Mouse (Mus musculus) intestine, embryonic 15.5 days (tissue): ENCODE data around the gene Psmd13. TPM values are rescaled to one million over a fixed set of nuclear protein-coding genes. Genes with fewer than 3 reads are reported as not detected.
A peak's percentile ranks its signal among the peaks of the same experiment; 100 is the strongest.

Experiments
- ATAC-seq: fragments of 200-750 bp; cut with Nextera tagmentation; 2 replicates; pipeline ENCODE4 v1.8.0; 2017; ENCODE audit warnings: moderate TSS enrichment, moderate library complexity
- H3K27ac ChIP-seq: fragments of 300-500 bp; sonication (generic); 2 replicates; pipeline ENCODE4 v1.5.1; 2015; ENCODE audit warnings: mild to moderate bottlenecking, inconsistent platforms
- H3K27me3 ChIP-seq: fragments of 300-500 bp; sonication (generic); replicated peaks from 2 replicates; pipeline ENCODE4 v1.6.1; 2015; ENCODE audit warnings: inconsistent platforms
- H3K36me3 ChIP-seq: fragments of 300-500 bp; sonication (generic); 2 replicates; pipeline ENCODE4 v1.6.1; 2015; ENCODE audit warnings: inconsistent platforms
- H3K4me1 ChIP-seq: fragments of 300-500 bp; sonication (generic); replicated peaks from 2 replicates; pipeline ENCODE4 v1.6.1; 2015; ENCODE audit warnings: inconsistent platforms
- H3K4me2 ChIP-seq: fragments of 300-500 bp; sonication (generic); replicated peaks from 2 replicates; pipeline ENCODE4 v1.6.1; 2015; ENCODE audit warnings: mild to moderate bottlenecking, inconsistent platforms
- H3K4me3 ChIP-seq: fragments of 300-500 bp; sonication (generic); replicated peaks from 2 replicates; pipeline ENCODE4 v1.5.1; 2015; ENCODE audit warnings: inconsistent platforms
- H3K9ac ChIP-seq: fragments of 300-500 bp; sonication (generic); 2 replicates; pipeline ENCODE4 v1.6.1; 2015; ENCODE audit warnings: inconsistent platforms
- H3K9me3 ChIP-seq: fragments of 300-500 bp; sonication (generic); 2 replicates; pipeline ENCODE4 v1.6.1; 2016; ENCODE audit warnings: inconsistent platforms
- WGBS: fragments of 180-500 bp; shearing (Covaris S2); methylation state at CpG from one replicate; pipeline ENCODE4 v1.1.7; 2015; 5-methylcytosine and 5-hydroxymethylcytosine counted together
- polyA plus RNA-seq: library from polyadenylated mRNA; unstranded; fragments of >200 nt; fragmentation: Nextera tagmentation; extraction: Ambion mirVana; gene quantifications from 2 replicates; pipeline ENCODE4 v1.2.1, GENCODE M21; 2015

Gene Psmd13
- polyA plus RNA-seq, 1 experiment from 2014 or later, result 194 TPM

GRCm38 (mm10) chr7:140914031-140914690 is 32.4 kb downstream of the Psmd13 start:
- 81% methylated on average over 8 of the region's 8 CpGs for WGBS

GRCm38 (mm10) chr7:140919911-140920310 is 38.1 kb downstream of the Psmd13 start:
- Histone ChIP-seq H3K27me3 (peaks cover 40% of the 10 kb centered on the region), H3K4me3 (no peak overlapping the region), H3K9me3 (no peaks in the 10 kb centered on the region), H3K4me1 (peaks cover 14% of the 10 kb centered on the region), H3K36me3 (no peaks in the 10 kb centered on the region), H3K9ac (no peak overlapping the region), H3K4me2 (peak overlapping the region; percentile 12; the same call in 1 of the 2 replicates), H3K27ac (peak overlapping the region; percentile 69)
- WGBS, result 43% methylated on average over 4 of the region's 4 CpGs
- peak; percentile 50 for ATAC-seq

More at GRCm38 (mm10) chr7:140914031-140914690, 32.4 kb downstream of the Psmd13 start:
- H3K36me3 ChIP-seq, result no peaks in the 10 kb centered on the region
- no peak overlapping the region for H3K9ac ChIP-seq
- H3K4me2 ChIP-seq, result no peak overlapping the region
- H3K27ac ChIP-seq, result peak overlapping the region; percentile 77
- no peaks in the 10 kb centered on the region for H3K27me3 ChIP-seq
- no peaks in the 10 kb centered on the region for H3K9me3 ChIP-seq
- 0 out of 2 replicates have a peak, but pooled peaks cover 2% of the 10 kb centered on the region for H3K4me1 ChIP-seq
- peak; percentile 24 for ATAC-seq
- no peak overlapping the region for H3K4me3 ChIP-seq

GRCm38 (mm10) chr7:140920418-140921029 is 38.8 kb downstream of the Psmd13 start, which contains the start of gene Nlrp6:
Gene Nlrp6, plus strand, starts transcription at chr7:140920902.
- Histone ChIP-seq H3K27ac (peak within 1 kb of the TSS; percentile 69), H3K4me2 (peak within 1 kb of the TSS; percentile 86), H3K4me1 (peaks cover 14% of the 10 kb centered on the region), H3K9ac (peak within 1 kb of the TSS; percentile 35), H3K9me3 (no peaks in the 10 kb centered on the region), H3K27me3 (peaks cover 40% of the 10 kb centered on the region), H3K36me3 (no peaks in the 10 kb centered on the region), H3K4me3 (peak within 1 kb of the TSS; percentile 39)
- WGBS, result 59% methylated on average over 8 of the region's 8 CpGs
- ATAC-seq, result peak; percentile 79

- Histone ChIP-seq H3K4me2 (peak overlapping the region; percentile 86), H3K9ac (peak overlapping the region; percentile 35), H3K36me3 (no peaks in the 10 kb centered on the region), H3K4me3 (peak overlapping the region; percentile 39), H3K9me3 (no peaks in the 10 kb centered on the region), H3K27ac (peak overlapping the region; percentile 49; the same call in 1 of the 2 replicates), H3K27me3 (peaks cover 40% of the 10 kb centered on the region), H3K4me1 (peaks cover 14% of the 10 kb centered on the region)
- ATAC-seq, result no peak
- WGBS, result 34% methylated on average over 22 of the region's 22 CpGs
Measured at GRCm38 (mm10) chr7:140921225-140921975, 39.6 kb downstream of the Psmd13 start.

- Histone ChIP-seq H3K36me3 (peaks cover under 1% of the 10 kb centered on the region; the same call in 1 of the 2 replicates), H3K9me3 (no peaks in the 10 kb centered on the region), H3K27me3 (peaks cover 40% of the 10 kb centered on the region), H3K4me2 (peak overlapping the region; percentile 86), H3K4me3 (peak overlapping the region; percentile 39), H3K4me1 (peaks cover 14% of the 10 kb centered on the region), H3K27ac (peak overlapping the region; percentile 4), H3K9ac (peak overlapping the region; percentile 35)
- under 1% methylated on average over 49 of the region's 49 CpGs for WGBS
- ATAC-seq, result peak; percentile 39
Measured at GRCm38 (mm10) chr7:140922398-140923069, 40.8 kb downstream of the Psmd13 start.

- peak overlapping the region; percentile 4 for H3K27ac ChIP-seq
- H3K27me3 ChIP-seq, result peaks cover 40% of the 10 kb centered on the region
- peak overlapping the region; percentile 35 for H3K9ac ChIP-seq
- peak overlapping the region; percentile 39 for H3K4me3 ChIP-seq
- 22% methylated on average over 30 of the region's 30 CpGs for WGBS
- H3K4me1 ChIP-seq, result peaks cover 14% of the 10 kb centered on the region
- H3K36me3 ChIP-seq, result peaks cover 5% of the 10 kb centered on the region; the same call in 1 of the 2 replicates
- no peak for ATAC-seq
- peak overlapping the region; percentile 86 for H3K4me2 ChIP-seq
- H3K9me3 ChIP-seq, result no peaks in the 10 kb centered on the region
Measured at GRCm38 (mm10) chr7:140923070-140923775, 41.5 kb downstream of the Psmd13 start.

GRCm38 (mm10) chr7:140927181-140927580 is 45.4 kb downstream of the Psmd13 start:
- Histone ChIP-seq H3K27ac (no peak overlapping the region), H3K27me3 (peaks cover 23% of the 10 kb centered on the region), H3K4me2 (no peak overlapping the region), H3K9me3 (no peaks in the 10 kb centered on the region; the same call in 1 of the 2 replicates), H3K9ac (no peak overlapping the region), H3K4me1 (peaks cover 11% of the 10 kb centered on the region), H3K36me3 (peaks cover 13% of the 10 kb centered on the region), H3K4me3 (no peak overlapping the region)
- 86% methylated on average over 6 of the region's 6 CpGs for WGBS
- no peak for ATAC-seq

- Histone ChIP-seq H3K9ac (no peak overlapping the region), H3K27me3 (no peaks in the 10 kb centered on the region), H3K27ac (no peak overlapping the region), H3K4me3 (no peak overlapping the region), H3K36me3 (no peaks in the 10 kb centered on the region), H3K9me3 (no peaks in the 10 kb centered on the region), H3K4me1 (peaks cover 30% of the 10 kb centered on the region), H3K4me2 (no peak overlapping the region)
- WGBS, result 46% methylated on average over 3 of the region's 3 CpGs
- ATAC-seq, result no peak
Measured at GRCm38 (mm10) chr7:140938436-140938835, 56.7 kb downstream of the Psmd13 start.

- no peak for ATAC-seq
- Histone ChIP-seq H3K36me3 (no peaks in the 10 kb centered on the region), H3K27ac (peak overlapping the region; percentile 42; the same call in 1 of the 2 replicates), H3K4me2 (no peak overlapping the region), H3K27me3 (no peaks in the 10 kb centered on the region), H3K9ac (no peak overlapping the region), H3K4me1 (peaks cover 33% of the 10 kb centered on the region), H3K9me3 (no peaks in the 10 kb centered on the region), H3K4me3 (no peak overlapping the region)
- 43% methylated on average over 2 of the region's 2 CpGs for WGBS
Measured at GRCm38 (mm10) chr7:140938896-140939295, 57.1 kb downstream of the Psmd13 start.

GRCm38 (mm10) chr7:140939669-140940171 is 58.0 kb downstream of the Psmd13 start:
- 15% methylated on average over 8 of the region's 8 CpGs for WGBS
- Histone ChIP-seq H3K27me3 (no peaks in the 10 kb centered on the region), H3K27ac (peak overlapping the region; percentile 42), H3K4me3 (no peak overlapping the region), H3K36me3 (no peaks in the 10 kb centered on the region), H3K9ac (0 out of 2 replicates have a peak overlapping the region, but pooled peaks have one; percentile 6), H3K4me2 (peak overlapping the region; percentile 41), H3K4me1 (peaks cover 32% of the 10 kb centered on the region), H3K9me3 (no peaks in the 10 kb centered on the region)
- peak; percentile 62 for ATAC-seq
